Mouse (Mus musculus) megakaryocyte, embryonic 14.5 days (primary cell): Measurements from ENCODE around the gene Masp1. TPM values are rescaled to one million over a fixed set of nuclear protein-coding genes. Genes with fewer than 3 reads are reported as not detected.

ENCODE experiments used
- H3K27me3 ChIP-seq: replicated peaks from 2 replicates; pipeline ENCODE3; 2012; ENCODE audit warnings: inconsistent platforms
- H3K36me3 ChIP-seq: replicated peaks from 2 replicates; pipeline ENCODE3; 2012; ENCODE audit warnings: low read length, inconsistent platforms, mixed read lengths
- H3K4me1 ChIP-seq: 2 replicates; pipeline ENCODE4 v1.6.1; 2012; ENCODE audit warnings: inconsistent platforms
- H3K4me3 ChIP-seq: replicated peaks from 2 replicates; pipeline ENCODE3; 2012; ENCODE audit warnings: moderate library complexity, mild to moderate bottlenecking, inconsistent platforms
- H3K9me3 ChIP-seq: 2 replicates; pipeline ENCODE4 v1.6.1; 2012; ENCODE audit warnings: inconsistent platforms
- FLI1 ChIP-seq: IDR thresholded peaks from 2 replicates; pipeline ENCODE4 v1.6.1; 2012; ENCODE audit warnings: low read length, inconsistent platforms, mixed read lengths
- GATA1 ChIP-seq: IDR thresholded peaks from 3 replicates; pipeline ENCODE4 v1.6.1; 2012; ENCODE audit warnings: mixed read lengths, low read length, inconsistent platforms, borderline replicate concordance
- polyA plus RNA-seq: library from polyadenylated mRNA; stranded (reverse); fragments of >175 nt; gene quantifications from 2 replicates; pipeline ENCODE4 v1.2.3, GENCODE M21; 2012; ENCODE audit warnings: low replicate concordance; ENCODE audit not compliant: insufficient read depth

Gene Masp1
- polyA plus RNA-seq, 1 experiment, result 0.10 TPM

DNA sequence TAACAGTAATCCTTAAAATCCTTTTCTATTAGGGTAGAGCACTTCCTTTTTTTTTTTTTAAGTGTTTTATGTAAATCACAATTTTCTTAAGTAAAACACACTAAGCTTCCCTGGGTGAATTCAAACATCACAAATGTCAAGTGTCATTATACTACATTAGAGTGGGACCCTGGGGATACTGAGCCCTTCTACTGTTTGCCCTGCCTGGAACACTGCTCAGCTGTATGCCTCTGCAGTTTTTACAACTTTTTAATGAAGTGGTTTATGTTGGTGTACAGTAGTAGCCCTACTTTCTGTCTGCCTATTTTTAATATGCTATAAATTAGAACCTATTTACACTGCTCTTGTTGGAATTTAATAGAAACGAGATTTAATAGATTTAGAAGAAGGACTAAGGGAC, 22.7 kb downstream of the Masp1 start:
- Histone ChIP-seq H3K4me3 (no peak overlapping the region), H3K4me1 (no peaks in the 10 kb centered on the region), H3K27me3 (peaks cover 6% of the 10 kb centered on the region), H3K36me3 (no peaks in the 10 kb centered on the region), H3K9me3 (no peaks in the 10 kb centered on the region)
- no peak for TF ChIP-seq GATA1
- no peak for TF ChIP-seq FLI1

DNA sequence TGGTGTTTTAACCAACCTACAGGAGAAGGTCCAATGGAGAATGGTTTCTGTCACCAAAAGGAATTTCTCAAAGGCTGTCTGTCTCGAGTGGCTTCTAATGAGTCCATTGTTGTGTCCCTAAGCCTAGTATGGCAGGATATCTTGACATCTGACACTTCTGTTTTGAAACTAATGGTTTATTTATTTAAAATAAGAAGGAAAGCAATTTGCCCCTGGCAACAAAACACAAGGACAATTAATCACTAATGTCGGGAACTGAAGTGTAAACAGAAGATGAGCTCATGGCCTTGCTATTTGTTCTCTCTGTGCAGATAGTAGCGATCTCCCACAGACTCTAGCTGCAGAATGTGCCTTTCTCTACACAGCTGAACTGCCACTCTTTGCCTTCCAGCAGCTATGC, 23.2 kb downstream of the Masp1 start:
- Histone ChIP-seq H3K4me1 (no peaks in the 10 kb centered on the region), H3K4me3 (no peak overlapping the region), H3K27me3 (peaks cover 6% of the 10 kb centered on the region), H3K9me3 (no peaks in the 10 kb centered on the region), H3K36me3 (no peaks in the 10 kb centered on the region)
- TF ChIP-seq GATA1 (no peak), FLI1 (no peak)

DNA sequence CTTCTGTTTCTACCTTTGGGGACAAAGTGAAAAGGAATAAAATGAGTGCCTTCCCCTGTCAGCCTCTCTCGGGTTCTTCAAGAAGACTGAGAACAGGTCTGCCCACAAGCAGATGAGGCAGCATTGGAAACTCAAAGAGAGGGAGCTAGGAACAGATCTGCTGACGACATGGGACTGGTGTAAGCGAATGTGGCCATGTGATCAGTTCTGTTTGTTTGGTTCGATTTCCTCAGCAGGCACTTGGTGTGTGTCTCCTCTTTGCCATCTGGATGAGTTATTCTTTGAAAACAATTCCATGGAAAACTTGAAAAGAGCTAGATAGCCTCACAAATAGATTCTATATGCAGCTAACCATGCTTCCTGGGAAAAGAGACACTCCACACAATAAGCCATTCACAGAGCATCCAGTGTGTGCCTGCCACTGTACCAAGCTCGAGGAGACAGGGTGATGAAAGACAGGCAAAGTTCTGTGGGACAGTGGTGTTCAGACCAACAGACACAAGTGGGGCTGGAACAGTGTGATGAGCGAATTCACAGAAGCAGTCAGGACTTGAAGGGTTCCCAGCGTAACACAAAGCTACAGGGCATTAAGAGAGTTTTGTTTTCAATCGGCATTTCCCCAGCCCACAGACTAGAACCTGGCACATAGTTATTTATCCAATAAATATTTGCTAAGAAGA, 24.2 kb downstream of the Masp1 start:
- TF ChIP-seq GATA1, result no peak
- no peak for TF ChIP-seq FLI1
- no peaks in the 10 kb centered on the region for H3K4me1 ChIP-seq
- H3K27me3 ChIP-seq, result peaks cover 6% of the 10 kb centered on the region
- H3K4me3 ChIP-seq, result no peak overlapping the region
- no peaks in the 10 kb centered on the region for H3K36me3 ChIP-seq
- H3K9me3 ChIP-seq, result 0 out of 2 replicates have a peak, but pooled peaks cover 3% of the 10 kb centered on the region

DNA sequence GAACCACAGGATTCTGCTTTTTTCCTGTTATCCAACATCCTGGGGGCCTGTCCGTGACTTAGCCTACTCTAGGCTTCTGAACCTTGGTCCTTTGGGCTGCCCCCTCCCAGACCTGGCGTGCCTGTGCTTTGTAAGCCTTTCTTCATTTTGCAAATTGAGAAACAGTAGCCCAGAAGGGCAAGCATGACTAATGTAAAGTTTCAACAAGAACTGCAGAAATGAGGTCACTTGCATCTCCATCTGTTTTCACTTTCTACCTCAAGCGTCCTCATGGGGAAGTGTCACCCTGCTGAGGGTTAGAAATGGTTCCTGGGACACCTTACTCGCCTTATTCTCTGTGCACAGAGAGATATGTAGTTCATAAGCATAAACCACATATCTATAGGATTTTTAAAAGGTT, 27.8 kb downstream of the Masp1 start:
- no peaks in the 10 kb centered on the region for H3K36me3 ChIP-seq
- TF ChIP-seq GATA1 (no peak), FLI1 (no peak)
- 0 out of 2 replicates have a peak, but pooled peaks cover 3% of the 10 kb centered on the region for H3K9me3 ChIP-seq
- H3K4me3 ChIP-seq, result no peak overlapping the region
- H3K4me1 ChIP-seq, result no peaks in the 10 kb centered on the region
- peaks cover 3% of the 10 kb centered on the region for H3K27me3 ChIP-seq

DNA sequence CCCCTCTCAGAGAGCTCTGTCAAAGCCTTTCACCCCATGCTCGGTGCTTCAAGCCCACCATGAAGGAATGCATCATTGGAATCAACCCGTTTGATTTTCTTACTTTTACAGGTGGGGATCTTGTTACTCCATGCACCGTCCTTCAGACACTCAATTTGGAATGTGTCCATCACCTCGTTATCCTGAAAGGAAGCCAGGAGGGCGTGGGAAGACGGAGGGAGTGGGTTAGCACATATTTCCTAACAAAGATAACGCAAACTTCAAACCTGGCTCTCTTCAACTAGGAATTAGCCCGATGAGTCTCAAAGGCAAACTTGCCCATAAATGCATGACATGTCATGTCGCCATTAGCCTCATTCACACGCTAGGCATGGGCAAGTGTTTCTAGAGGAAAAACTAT, 37.3 kb downstream of the Masp1 start:
- H3K4me3 ChIP-seq, result no peak overlapping the region
- no peaks in the 10 kb centered on the region for H3K4me1 ChIP-seq
- no peak for TF ChIP-seq GATA1
- no peak for TF ChIP-seq FLI1
- H3K27me3 ChIP-seq, result no peaks in the 10 kb centered on the region
- no peaks in the 10 kb centered on the region for H3K9me3 ChIP-seq
- no peaks in the 10 kb centered on the region for H3K36me3 ChIP-seq

DNA sequence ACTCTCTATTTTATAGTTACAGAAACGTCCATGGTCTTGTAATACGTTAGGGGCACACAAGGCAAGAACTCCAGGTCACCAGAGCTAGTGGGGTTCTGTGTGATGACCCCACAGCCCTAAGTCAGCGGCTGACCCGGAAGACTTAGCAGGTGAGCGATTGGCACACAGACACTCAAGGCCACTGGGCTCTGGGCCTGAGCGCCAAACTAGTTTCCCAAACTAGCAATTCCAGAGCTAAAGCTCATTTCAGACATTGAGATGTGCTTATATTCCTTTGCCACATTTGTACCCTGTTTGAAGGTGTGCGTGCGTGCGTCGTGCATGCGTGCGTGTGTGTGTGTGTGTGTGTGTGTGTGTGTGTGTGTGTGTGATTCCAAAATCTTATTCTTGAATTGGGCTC, 37.8 kb downstream of the Masp1 start:
- TF ChIP-seq GATA1, result no peak
- TF ChIP-seq FLI1, result no peak
- H3K4me3 ChIP-seq, result no peak overlapping the region
- no peaks in the 10 kb centered on the region for H3K9me3 ChIP-seq
- no peaks in the 10 kb centered on the region for H3K36me3 ChIP-seq
- H3K27me3 ChIP-seq, result no peaks in the 10 kb centered on the region
- no peaks in the 10 kb centered on the region for H3K4me1 ChIP-seq

DNA sequence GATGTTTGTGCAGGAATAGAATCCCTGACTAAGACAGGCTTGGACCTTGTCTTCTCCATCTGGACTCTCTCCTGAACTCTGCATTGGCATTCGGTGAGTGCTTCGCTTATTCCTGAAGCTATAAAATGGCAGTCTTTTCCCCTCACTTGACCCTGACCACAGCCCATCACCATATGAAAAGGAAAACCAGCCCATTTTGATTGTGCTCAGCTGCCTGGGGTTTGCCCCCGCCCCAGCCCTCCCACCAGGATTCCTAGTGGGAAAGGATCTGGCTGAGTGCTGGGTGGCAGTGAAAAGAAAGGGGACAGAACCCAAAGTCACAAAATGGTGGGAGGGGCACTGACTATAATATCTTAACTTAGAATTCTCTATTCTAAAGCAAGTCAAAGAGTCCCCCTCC, 38.4 kb downstream of the Masp1 start:
- no peaks in the 10 kb centered on the region for H3K27me3 ChIP-seq
- H3K4me3 ChIP-seq, result no peak overlapping the region
- TF ChIP-seq GATA1 (no peak), FLI1 (no peak)
- H3K36me3 ChIP-seq, result no peaks in the 10 kb centered on the region
- no peaks in the 10 kb centered on the region for H3K9me3 ChIP-seq
- H3K4me1 ChIP-seq, result no peaks in the 10 kb centered on the region

DNA sequence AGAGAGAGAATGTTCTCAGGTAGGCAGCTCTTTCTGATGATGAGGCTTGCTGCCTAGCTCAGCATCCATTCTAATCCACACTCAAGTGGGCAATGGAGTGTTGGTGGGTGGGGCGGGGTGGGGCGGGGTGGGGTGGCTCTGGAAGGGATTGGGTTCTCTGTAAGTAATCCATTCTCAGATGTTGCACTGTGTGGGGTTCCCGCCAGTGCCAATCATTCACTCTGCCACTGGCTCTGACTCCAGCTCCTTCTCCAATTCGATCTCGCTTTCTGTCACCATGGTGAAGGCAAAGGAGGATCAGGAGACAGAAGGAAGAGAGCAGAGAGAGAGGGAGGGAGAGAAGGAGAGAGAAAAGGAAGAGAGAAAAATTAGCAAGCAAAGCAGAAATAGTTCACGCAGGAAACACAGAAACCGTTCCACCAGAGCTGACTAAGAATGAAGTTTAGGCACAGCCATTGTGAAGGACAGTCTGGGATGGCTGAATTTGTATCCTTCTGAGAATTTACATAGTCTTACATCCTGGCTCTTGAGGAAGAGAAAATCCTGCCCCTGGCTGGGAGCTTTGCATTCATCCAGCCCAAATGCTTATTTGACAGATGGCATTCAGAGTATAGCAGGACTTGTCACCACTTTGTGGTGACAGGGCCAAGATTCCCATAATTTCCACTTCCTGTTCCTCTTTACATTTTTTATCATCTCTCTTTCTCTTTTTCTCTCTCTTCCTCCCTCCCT, 40.6 kb downstream of the Masp1 start:
- Histone ChIP-seq H3K4me3 (no peak overlapping the region), H3K36me3 (no peaks in the 10 kb centered on the region), H3K9me3 (no peaks in the 10 kb centered on the region), H3K27me3 (peaks cover 2% of the 10 kb centered on the region), H3K4me1 (no peaks in the 10 kb centered on the region)
- TF ChIP-seq FLI1, result no peak
- TF ChIP-seq GATA1, result no peak

DNA sequence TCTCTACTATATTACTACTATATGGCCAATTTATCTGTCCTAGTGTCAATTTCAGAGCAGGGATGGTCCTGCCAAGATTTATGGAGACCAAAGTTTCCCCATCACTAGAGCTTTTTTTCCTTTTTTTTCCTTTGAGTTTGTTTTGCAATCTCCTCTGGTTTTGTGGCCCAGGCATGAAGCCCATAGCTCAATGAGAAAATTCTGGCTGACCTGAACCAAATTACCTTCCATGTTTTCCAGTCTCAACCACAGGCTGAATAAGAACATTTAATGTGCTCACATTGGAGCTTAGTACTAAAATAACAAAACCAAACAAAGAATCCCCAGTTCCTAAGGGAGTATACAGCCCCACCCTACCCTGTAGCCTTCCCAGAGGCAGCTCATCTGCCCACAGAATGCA, 44.0 kb downstream of the Masp1 start:
- H3K4me1 ChIP-seq, result no peaks in the 10 kb centered on the region
- H3K4me3 ChIP-seq, result no peak overlapping the region
- H3K27me3 ChIP-seq, result peaks cover 2% of the 10 kb centered on the region
- 0 out of 2 replicates have a peak, but pooled peaks cover 5% of the 10 kb centered on the region for H3K9me3 ChIP-seq
- TF ChIP-seq GATA1, result no peak
- TF ChIP-seq FLI1, result no peak
- H3K36me3 ChIP-seq, result no peaks in the 10 kb centered on the region

DNA sequence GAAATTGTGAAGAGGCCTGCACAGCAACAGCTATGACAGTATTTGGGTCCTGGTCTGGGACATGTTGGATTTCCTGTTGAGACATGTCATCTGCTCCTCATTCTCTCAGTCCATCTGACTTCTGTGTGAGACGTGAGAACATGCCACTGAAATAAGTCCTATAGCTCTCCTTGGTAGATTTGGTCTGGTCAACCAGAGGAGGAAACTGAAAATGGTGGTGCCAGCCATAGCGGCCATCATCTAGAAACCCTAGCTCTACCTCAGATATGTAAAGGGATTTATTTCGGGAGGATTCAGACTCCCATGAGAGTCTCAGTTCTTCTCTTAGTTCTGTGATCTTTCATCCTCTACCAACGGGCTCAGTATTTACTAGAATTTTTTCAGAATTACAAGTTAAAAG, 45.0 kb downstream of the Masp1 start:
- Histone ChIP-seq H3K27me3 (peaks cover 2% of the 10 kb centered on the region), H3K4me1 (no peaks in the 10 kb centered on the region), H3K9me3 (0 out of 2 replicates have a peak, but pooled peaks cover 6% of the 10 kb centered on the region), H3K36me3 (no peaks in the 10 kb centered on the region), H3K4me3 (no peak overlapping the region)
- TF ChIP-seq FLI1, result no peak
- TF ChIP-seq GATA1, result no peak
